Mouse (Mus musculus): ENCODE measurements around the gene Cdh24.
"Not testable (repeated sequence)": the region's sequence is repeated elsewhere in the genome, so short reads cannot be mapped to it uniquely, and the experiment has no call there.

The Cdh24 gene

GRCm38 (mm10) chr14:54642224-54642944, 1.2 kb upstream of the Cdh24 start:
- DNase-seq (ENCODE audit: low read depth) = peak; percentile 30

GRCm38 (mm10) chr14:54640946-54641304, 239 bp downstream of the Cdh24 start, which contains the start of gene Gm17606:
TSS of gene Gm17606 (plus strand) at chr14:54640952.
- DNase-seq (ENCODE audit: low read depth) = no peak

- peak; percentile 24 for DNase-seq (ENCODE audit: low read depth)
Measured at GRCm38 (mm10) chr14:54640121-54640520, 1.0 kb downstream of the Cdh24 start.

- DNase-seq (ENCODE audit: low read depth) = no peak
Measured at GRCm38 (mm10) chr14:54638210-54638609, 3.0 kb downstream of the Cdh24 start.

GRCm38 (mm10) chr14:54636954-54637353, 4.2 kb downstream of the Cdh24 start:
- peak; percentile 78 for DNase-seq (ENCODE audit: low read depth)

- DNase-seq (ENCODE audit: low read depth) = no peak
Measured at GRCm38 (mm10) chr14:54634182-54634581, 7.0 kb downstream of the Cdh24 start.

- no peak for DNase-seq (ENCODE audit: low read depth)
Measured at GRCm38 (mm10) chr14:54632252-54632651, 8.9 kb downstream of the Cdh24 start.

- no peak for DNase-seq (ENCODE audit: low read depth)
Measured at GRCm38 (mm10) chr14:54631240-54631599, 9.9 kb downstream of the Cdh24 start.

- DNase-seq (ENCODE audit: low read depth) = no peak
Measured at GRCm38 (mm10) chr14:54630583-54631239, 10.5 kb downstream of the Cdh24 start.

- no peak for DNase-seq (ENCODE audit: low read depth)
Measured at GRCm38 (mm10) chr14:54629797-54630196, 11.4 kb downstream of the Cdh24 start.

- DNase-seq (ENCODE audit: low read depth) = no peak
Measured at GRCm38 (mm10) chr14:54628103-54628502, 13.1 kb downstream of the Cdh24 start.

GRCm38 (mm10) chr14:54624976-54625375, 16.2 kb downstream of the Cdh24 start:
- DNase-seq (ENCODE audit: low read depth) = no peak

- DNase-seq (ENCODE audit: low read depth) = no peak
Measured at GRCm38 (mm10) chr14:54623334-54623733, 17.8 kb downstream of the Cdh24 start.

GRCm38 (mm10) chr14:54621133-54621532, 20.0 kb downstream of the Cdh24 start, which contains the start of gene Psmb11:
TSS of gene Psmb11 (plus strand) at chr14:54621433.
- no peak for DNase-seq (ENCODE audit: low read depth)

GRCm38 (mm10) chr14:54617897-54618365, 23.2 kb downstream of the Cdh24 start, which contains the start of gene Psmb5:
TSS of gene Psmb5 (minus strand) at chr14:54618022.
- DNase-seq (ENCODE audit: low read depth) = peak; percentile 96

GRCm38 (mm10) chr14:54617152-54617896, 23.8 kb downstream of the Cdh24 start:
- DNase-seq (ENCODE audit: low read depth) = peak; percentile 78

GRCm38 (mm10) chr14:54616226-54616825, 24.8 kb downstream of the Cdh24 start:
- DNase-seq (ENCODE audit: low read depth) = no peak

GRCm38 (mm10) chr14:54614130-54614529, 27.0 kb downstream of the Cdh24 start:
- not testable (repeated sequence) for DNase-seq (ENCODE audit: low read depth)

GRCm38 (mm10) chr14:54610648-54611047, 30.5 kb downstream of the Cdh24 start:
- no peak for DNase-seq (ENCODE audit: low read depth)

GRCm38 (mm10) chr14:54609962-54610361, 31.2 kb downstream of the Cdh24 start:
- DNase-seq (ENCODE audit: low read depth) = peak; percentile 69

- DNase-seq (ENCODE audit: low read depth) = no peak
Measured at GRCm38 (mm10) chr14:54609245-54609644, 31.9 kb downstream of the Cdh24 start.

- peak; percentile 15 for DNase-seq (ENCODE audit: low read depth)
Measured at GRCm38 (mm10) chr14:54607226-54607625, 33.9 kb downstream of the Cdh24 start.

All from induced T-regulatory cell, adult 2 months (primary cell).